Comparison of ENCODE assay signal across 20 mouse cellular contexts in the genomic region with DNA sequence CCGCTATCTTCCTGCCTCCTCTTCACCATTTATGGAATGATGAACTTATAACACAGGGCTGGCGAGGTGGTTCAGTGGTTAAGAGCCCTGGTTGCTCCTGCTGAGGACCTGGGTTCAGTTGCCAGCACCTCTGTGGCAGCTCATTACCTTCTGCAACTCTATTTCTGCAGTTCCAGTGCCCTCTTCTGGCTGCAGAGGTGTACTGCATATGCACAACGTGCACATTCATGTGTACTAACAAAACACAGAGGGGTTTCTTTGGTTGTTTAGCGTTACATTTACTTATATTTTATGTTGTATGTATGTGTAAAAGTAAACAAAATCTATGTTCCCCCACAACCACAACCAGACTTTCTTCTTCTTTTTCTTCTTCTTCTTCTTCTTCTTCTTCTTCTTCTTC. TPM values are rescaled to one million over a fixed set of nuclear protein-coding genes. Genes with fewer than 3 reads are reported as not detected.
DNase-seq lines count a peak whose midpoint lies in the region; ATAC-seq and TF ChIP-seq lines count a peak whose summit lies in the region.
"Had no signal": no experiment of that assay in that cellular context is flagged by ENCODE, and none has a peak within 500 bp of the region (broad histone marks: within the 10 kb centered on the region; RNA-seq: fewer than 3 reads in every experiment).

No protein-coding gene starts in this region.

- no peaks in the 10 kb centered on the region for H3K4me1 ChIP-seq in forebrain, postnatal 0 days (ENCODE audit: insufficient read depth)
- no peaks in the 10 kb centered on the region for H3K4me1 ChIP-seq in forebrain, embryonic 10.5 days
- peaks cover 5% of the 10 kb centered on the region for H3K4me1 ChIP-seq in liver, adult 2 months (ENCODE audit: control insufficient read depth, insufficient read depth, low read length)
- no peaks in the 10 kb centered on the region for H3K4me1 ChIP-seq in MEL (ENCODE audit: control insufficient read depth in 1 of 2, insufficient read depth in 2 of 2, low read length in 2 of 2)
- H3K4me1 ChIP-seq: embryonic facial prominence, embryonic 10.5 days; forebrain, embryonic 12.5 days; midbrain, embryonic 12.5 days had no signal

- no peaks in the 10 kb centered on the region for H3K79me2 ChIP-seq in liver, adult 2 months (ENCODE audit: control insufficient read depth, insufficient read depth, low read length)
- no peaks in the 10 kb centered on the region for H3K79me2 ChIP-seq in MEL (ENCODE audit: control insufficient read depth, insufficient read depth, low read length, poor library complexity)

- no peaks in the 10 kb centered on the region for H3K9me3 ChIP-seq in forebrain, postnatal 0 days (ENCODE audit: low read length)
- peaks cover 7% of the 10 kb centered on the region for H3K9me3 ChIP-seq in forebrain, embryonic 10.5 days
- H3K9me3 ChIP-seq in MEL (replicated peaks; ENCODE audit: insufficient read depth, low read length), result no peaks in the 10 kb centered on the region

- peak; percentile 36 for TF ChIP-seq RAD21 in MEL (IDR thresholded peaks at IDR 0.05; ENCODE audit: low read depth, low read length)

- no peak for TF ChIP-seq POLR2A in liver, adult 2 months (IDR thresholded peaks at IDR 0.05; ENCODE audit: extremely low read depth, insufficient read depth, low read length)
- TF ChIP-seq POLR2A in MEL (IDR thresholded peaks at IDR 0.05; ENCODE audit: control insufficient read depth in 1 of 2, insufficient read depth in 1 of 2, low read depth in 1 of 2, low read length in 2 of 2, poor library complexity in 1 of 2), result no peak

- H3K27me3 ChIP-seq in forebrain, postnatal 0 days (ENCODE audit: insufficient read depth, low read length), result no peaks in the 10 kb centered on the region
- no peaks in the 10 kb centered on the region for H3K27me3 ChIP-seq in forebrain, embryonic 10.5 days (ENCODE audit: poor library complexity, severe bottlenecking)
- H3K27me3 ChIP-seq in liver, adult 2 months (ENCODE audit: control insufficient read depth, insufficient read depth, low read length), result no peaks in the 10 kb centered on the region
- no peaks in the 10 kb centered on the region for H3K27me3 ChIP-seq in MEL (ENCODE audit: control insufficient read depth in 1 of 2, insufficient read depth in 2 of 2, low read length in 2 of 2)
- H3K27me3 ChIP-seq: forebrain, embryonic 12.5 days; midbrain, embryonic 12.5 days had no signal

- WGBS in forebrain, postnatal 0 days, result 91% methylated on average over 4 of the region's 4 CpGs
- 88% methylated on average over 4 of the region's 4 CpGs for WGBS in forebrain, embryonic 10.5 days
- WGBS in liver, adult 2 months, result 87% methylated on average over 4 of the region's 4 CpGs

- peak; percentile 40 for TF ChIP-seq CTCF in forebrain, postnatal 0 days (IDR thresholded peaks at IDR 0.05; ENCODE audit: low read depth)
- TF ChIP-seq CTCF in liver, adult 2 months (IDR thresholded peaks at IDR 0.05; ENCODE audit: low read depth, low read length), result peak; percentile 44
- TF ChIP-seq CTCF in MEL (IDR thresholded peaks at IDR 0.05 in 2 of 3, conservative IDR thresholded peaks at IDR 0.05 in 1 of 3; ENCODE audit: control insufficient read depth in 1 of 3, insufficient read depth in 1 of 3, low read depth in 2 of 3, low read length in 3 of 3, poor library complexity in 1 of 3, severe bottlenecking in 1 of 3), result peak; percentile 32 to 40 (median 36); a peak in 4 of 6 replicates

- H3K9ac ChIP-seq in forebrain, postnatal 0 days, result no peak overlapping the region
- no peak overlapping the region for H3K9ac ChIP-seq in liver, adult 2 months (ENCODE audit: low read depth, low read length)
- H3K9ac ChIP-seq in MEL (ENCODE audit: control insufficient read depth, low read depth, low read length, poor library complexity, severe bottlenecking), result no peak overlapping the region
- H3K9ac ChIP-seq: forebrain, embryonic 12.5 days; midbrain, embryonic 12.5 days had no signal

- DNase-seq in forebrain, postnatal 0 days, result no peak
- DNase-seq in forebrain, embryonic 10.5 days (ENCODE audit: extremely low spot score, low spot score), result no peak
- no peak for DNase-seq in liver, adult 2 months (ENCODE audit: extremely low read depth, low read depth, low spot score)
- no peak for DNase-seq in liver
- peak; percentile 5 for DNase-seq in 416B (ENCODE audit: low read depth)
- peak; percentile 19 for DNase-seq in MEL (ENCODE audit: low read depth, low spot score)
- DNase-seq in cerebellum, adult 11 months, result no peak
- no peak for DNase-seq in heart, adult 9 months (ENCODE audit: low spot score in 2 of 2)
- DNase-seq: cerebellum, adult 8-10 months; gastrocnemius, postnatal 14 days; heart, adult 18-20 months; kidney, adult 8-10 months; kidney, postnatal 4 days; thymus, adult 18-20 months had no signal

- TF ChIP-seq EP300 in MEL (IDR thresholded peaks at IDR 0.05; ENCODE audit: low read depth in 1 of 2, low read length in 2 of 2), result no peak

- H3K36me3 ChIP-seq in forebrain, postnatal 0 days (ENCODE audit: insufficient read depth), result no peaks in the 10 kb centered on the region
- H3K36me3 ChIP-seq in forebrain, embryonic 10.5 days (replicated peaks), result no peaks in the 10 kb centered on the region
- peaks cover 12% of the 10 kb centered on the region for H3K36me3 ChIP-seq in liver, adult 2 months (ENCODE audit: control insufficient read depth, insufficient read depth, low read length)
- H3K36me3 ChIP-seq in MEL (ENCODE audit: control insufficient read depth in 1 of 2, insufficient read depth in 2 of 2, low read length in 2 of 2), result no peaks in the 10 kb centered on the region
- H3K36me3 ChIP-seq: embryonic facial prominence, embryonic 10.5 days; forebrain, embryonic 12.5 days; midbrain, embryonic 12.5 days had no signal

- no peak overlapping the region for H3K4me3 ChIP-seq in forebrain, postnatal 0 days (ENCODE audit: low read depth, low read length)
- H3K4me3 ChIP-seq in forebrain, embryonic 10.5 days, result no peak overlapping the region
- no peak overlapping the region for H3K4me3 ChIP-seq in liver, adult 2 months (ENCODE audit: insufficient read depth, low read depth, low read length)
- H3K4me3 ChIP-seq in MEL (ENCODE audit: control insufficient read depth in 1 of 2, insufficient read depth in 1 of 2, low read depth in 2 of 2, low read length in 2 of 2), result no peak overlapping the region
- H3K4me3 ChIP-seq: embryonic facial prominence, embryonic 10.5 days; forebrain, embryonic 12.5 days; midbrain, embryonic 12.5 days had no signal

- no peak for ATAC-seq in forebrain, postnatal 0 days

- H3K4me2 ChIP-seq in forebrain, postnatal 0 days (ENCODE audit: low read depth), result no peak overlapping the region
- H3K4me2 ChIP-seq: forebrain, embryonic 12.5 days; midbrain, embryonic 12.5 days had no signal

- H3K27ac ChIP-seq in forebrain, postnatal 0 days (ENCODE audit: low read depth, low read length), result no peak overlapping the region
- H3K27ac ChIP-seq in forebrain, embryonic 10.5 days, result no peak overlapping the region
- no peak overlapping the region for H3K27ac ChIP-seq in liver, adult 2 months (replicated peaks; ENCODE audit: insufficient read depth, low read depth, low read length)
- H3K27ac ChIP-seq in MEL (ENCODE audit: control insufficient read depth, low read depth, low read length), result no peak overlapping the region
- H3K27ac ChIP-seq: embryonic facial prominence, embryonic 10.5 days; forebrain, embryonic 12.5 days; midbrain, embryonic 12.5 days had no signal

TF ChIP-seq in MEL, 35 proteins besides CTCF, POLR2A, EP300 and RAD21 (continues in another document):
- TF ChIP-seq USF1 (IDR thresholded peaks at IDR 0.05; ENCODE audit: low read depth, low read length) (no peak), RCOR1 (IDR thresholded peaks at IDR 0.05; ENCODE audit: low read depth, low read length) (no peak), ZMIZ1 (IDR thresholded peaks at IDR 0.05; ENCODE audit: low read depth, low read length) (no peak), POLR2AphosphoS2 (IDR thresholded peaks at IDR 0.05; ENCODE audit: low read length) (no peak), CHD2 (IDR thresholded peaks at IDR 0.05; ENCODE audit: low read length) (no peak), MAZ (IDR thresholded peaks at IDR 0.05; ENCODE audit: low read depth, low read length) (no peak), MYC (IDR thresholded peaks at IDR 0.05; ENCODE audit: low read depth, low read length) (no peak), JUND (IDR thresholded peaks at IDR 0.05; ENCODE audit: low read depth, low read length) (no peak), ZC3H11A (IDR thresholded peaks at IDR 0.05; ENCODE audit: low read depth, low read length) (no peak), GABPA (IDR thresholded peaks at IDR 0.05; ENCODE audit: low read depth, low read length) (no peak), UBTF (IDR thresholded peaks at IDR 0.05; ENCODE audit: borderline replicate concordance, insufficient read depth, low read depth, low read length) (no peak), NELFE (IDR thresholded peaks at IDR 0.05; ENCODE audit: low read depth, low read length) (no peak), SMC3 (IDR thresholded peaks at IDR 0.05; ENCODE audit: low read depth, low read length) (no peak; the same call in 1 of the 2 replicates), KAT2A (conservative IDR thresholded peaks at IDR 0.05; ENCODE audit: low read depth, low read length) (no peak), MYB (IDR thresholded peaks at IDR 0.05; ENCODE audit: low read depth, low read length) (no peak), ELF1 (IDR thresholded peaks at IDR 0.05; ENCODE audit: low read depth, low read length) (no peak), ETS1 (IDR thresholded peaks at IDR 0.05; ENCODE audit: low read depth, low read length) (no peak)

RNA-seq across cellular contexts. Expression of a gene that starts 20.6 kb away (rescaled TPM):
- total RNA-seq in forebrain, postnatal 0 days (2014; rRNA removed), result 1.5 and 1.6 TPM in 2 replicates
- 0.59 and 0.75 TPM in 2 replicates for polyA plus RNA-seq in forebrain, postnatal 0 days (2015; fragmentation: Nextera tagmentation; extraction: Ambion mirVana)
- polyA plus RNA-seq in forebrain, embryonic 10.5 days (2016; fragmentation: Nextera tagmentation; extraction: Ambion mirVana), result not detected in 2 replicates
- 421 and 487 TPM in 2 replicates for total RNA-seq in liver, adult 2 months (2014; rRNA removed)
- polyA plus RNA-seq in liver, adult 2 months (2012; rRNA removed), result 561 and 742 TPM in 2 replicates
- 0.08 TPM in 1 of 2 replicates, not detected in the other for total RNA-seq in MEL (2012; rRNA removed)
- polyA plus RNA-seq in MEL (2012; ENCODE audit: insufficient read depth in 1 of 2, insufficient read length in 2 of 2, low read depth in 1 of 2, low replicate concordance in 2 of 2, missing spikeins in 1 of 2), result under 1 TPM in 1 of 2 experiments, not detected in 1; 0.24 TPM
- total RNA-seq: CH12.LX had no signal
- polyA plus RNA-seq: embryonic facial prominence, embryonic 10.5 days; forebrain, embryonic 12.5 days; neural tube, embryonic 14.5 days had no signal

RNA-seq across cellular contexts. Expression of a gene that starts 52.7 kb away (rescaled TPM):
- 1.0 and 1.7 TPM in 2 replicates for total RNA-seq in forebrain, postnatal 0 days (2014; rRNA removed)
- polyA plus RNA-seq in forebrain, postnatal 0 days (2015; fragmentation: Nextera tagmentation; extraction: Ambion mirVana), result 0.08 and 0.16 TPM in 2 replicates
- polyA plus RNA-seq in forebrain, embryonic 10.5 days (2016; fragmentation: Nextera tagmentation; extraction: Ambion mirVana), result not detected in 2 replicates
- 3.6 and 5.6 TPM in 2 replicates for total RNA-seq in liver, adult 2 months (2014; rRNA removed)
- 2.4 and 3.5 TPM in 2 replicates for polyA plus RNA-seq in liver, adult 2 months (2012; rRNA removed)
- total RNA-seq in MEL (2012; rRNA removed), result 0.16 and 0.27 TPM in 2 replicates
- under 1 TPM in 1 of 2 experiments, not detected in 1; 0.28 TPM for polyA plus RNA-seq in MEL (2012; ENCODE audit: insufficient read depth in 1 of 2, insufficient read length in 2 of 2, low read depth in 1 of 2, low replicate concordance in 2 of 2, missing spikeins in 1 of 2)
- total RNA-seq: CH12.LX; megakaryocyte progenitor cell, adult 5-6 weeks had no signal
- polyA plus RNA-seq: embryonic facial prominence, embryonic 10.5 days had no signal

Comparison
In these comparisons a context has a peak if more than half of its experiments do, and no peak if none do; other contexts are left out.
1. DNase-seq: peak in 416B (single experiment) and MEL (single experiment); none in forebrain, postnatal 0 days (single experiment), forebrain, embryonic 10.5 days (single experiment), liver, adult 2 months (single experiment), liver (single experiment), cerebellum, adult 11 months (single experiment) and heart, adult 9 months (0 of 2).
2. RNA of a gene that starts 20.6 kb away (polyA plus RNA-seq): 561 to 742 TPM in liver, adult 2 months; 0.59 to 0.75 TPM in forebrain, postnatal 0 days, 0.24 TPM in MEL and not detected in forebrain, embryonic 10.5 days; every median in the first group is over 100 times any median in the second.
3. Peak in every context shown above with its lines, with median percentiles within 50 percentile points of each other: CTCF ChIP-seq.